Mouse (Mus musculus): ENCODE data around the gene Glg1.
"Not testable (repeated sequence)": the region's sequence is repeated elsewhere in the genome, so short reads cannot be mapped to it uniquely, and the experiment has no call there.

DNA sequence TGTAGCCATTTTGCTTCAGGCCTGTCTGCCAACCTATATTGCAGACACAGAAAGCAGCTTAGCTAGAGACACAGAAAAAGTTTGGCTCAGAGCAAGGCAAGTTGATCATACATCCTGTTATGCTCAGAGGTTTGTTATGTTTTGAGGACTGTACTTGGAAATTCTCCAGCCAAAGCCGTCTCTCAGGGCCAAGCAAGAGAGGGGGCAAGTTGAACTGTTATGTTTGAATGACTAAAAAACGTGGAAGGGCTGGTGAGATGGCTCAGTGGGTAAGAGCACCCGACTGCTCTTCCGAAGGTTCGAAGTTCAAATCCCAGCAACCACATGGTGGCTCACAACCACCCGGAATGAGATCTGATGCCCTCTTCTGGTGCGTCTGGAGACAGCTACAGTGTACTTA, 7.1 kb upstream of the Glg1 start:
- not testable (repeated sequence) for TF ChIP-seq CTCF, EP300 (IDR thresholded peaks at IDR 0.05; ENCODE audit: low read depth)
